Mouse (Mus musculus): ENCODE results near the gene Wee2.

- no peak for TF ChIP-seq POLR2A (IDR thresholded peaks at IDR 0.05; ENCODE audit: low read depth, low read length)
- TF ChIP-seq CTCF (IDR thresholded peaks at IDR 0.05; ENCODE audit: extremely low read depth, insufficient read length, insufficient replicate concordance, low read depth, low read length) = no peak
These were observed 8.0 kb upstream of the Wee2 start for GRCm38 (mm10) chr6:40430878-40431277.
